Mouse (Mus musculus) midbrain, embryonic 16.5 days (tissue): ENCODE measurements at regions not wholly inside any gene's neighbourhood (a gene's known extent, or its start where the extent isn't known, plus 50 kb on each side); places are given as distances from the start of the nearest gene placed in this dataset.
"Not testable (repeated sequence)": the region's sequence is repeated elsewhere in the genome, so short reads cannot be mapped to it uniquely, and the experiment has no call there.

Experiments used
- ATAC-seq: fragments of 200-750 bp; cut with Nextera tagmentation; 2 replicates; pipeline ENCODE4 v1.8.0; 2017; ENCODE audit warnings: moderate TSS enrichment
- H3K27ac ChIP-seq: fragments of 300-500 bp; sonication (generic); 2 replicates; pipeline ENCODE4 v1.5.1; 2014; ENCODE audit warnings: mild to moderate bottlenecking, low read length, mixed read lengths
- H3K27me3 ChIP-seq: fragments of 300-500 bp; sonication (generic); 2 replicates; pipeline ENCODE4 v1.6.1; 2014; ENCODE audit warnings: low read depth, low read length, mixed read lengths; ENCODE audit not compliant: control insufficient read depth, insufficient read depth
- H3K36me3 ChIP-seq: fragments of 300-500 bp; sonication (generic); 2 replicates; pipeline ENCODE4 v1.6.1; 2014; ENCODE audit warnings: mild to moderate bottlenecking, low read length, moderate library complexity, mixed read lengths; ENCODE audit not compliant: control insufficient read depth, insufficient read depth
- H3K4me1 ChIP-seq: fragments of 300-500 bp; sonication (generic); 2 replicates; pipeline ENCODE4 v1.6.1; 2014; ENCODE audit warnings: mild to moderate bottlenecking, low read length, mixed read lengths; ENCODE audit not compliant: control insufficient read depth, insufficient read depth
- H3K4me2 ChIP-seq: fragments of 300-500 bp; sonication (generic); 2 replicates; pipeline ENCODE4 v1.6.1; 2014; ENCODE audit warnings: mild to moderate bottlenecking, low read length, mixed read lengths
- H3K4me3 ChIP-seq: fragments of 300-500 bp; sonication (generic); 2 replicates; pipeline ENCODE4 v1.5.1; 2014; ENCODE audit warnings: low read depth, mild to moderate bottlenecking, low read length, moderate library complexity, mixed read lengths
- H3K9ac ChIP-seq: fragments of 300-500 bp; sonication (generic); 2 replicates; pipeline ENCODE4 v1.6.1; 2014; ENCODE audit warnings: low read depth, low read length, mixed read lengths
- H3K9me3 ChIP-seq: fragments of 300-500 bp; sonication (generic); replicated peaks from 2 replicates; pipeline ENCODE4 v1.6.1; 2014; ENCODE audit warnings: mild to moderate bottlenecking, low read length, mixed read lengths; ENCODE audit not compliant: control insufficient read depth, poor library complexity, severe bottlenecking
- WGBS: fragments of 180-500 bp; shearing (Covaris S2); extraction: QIAGEN DNeasy Blood & Tissue Kit; methylation state at CpG from one replicate; pipeline ENCODE4 v1.1.7; 2014; 5-methylcytosine and 5-hydroxymethylcytosine counted together

DNA sequence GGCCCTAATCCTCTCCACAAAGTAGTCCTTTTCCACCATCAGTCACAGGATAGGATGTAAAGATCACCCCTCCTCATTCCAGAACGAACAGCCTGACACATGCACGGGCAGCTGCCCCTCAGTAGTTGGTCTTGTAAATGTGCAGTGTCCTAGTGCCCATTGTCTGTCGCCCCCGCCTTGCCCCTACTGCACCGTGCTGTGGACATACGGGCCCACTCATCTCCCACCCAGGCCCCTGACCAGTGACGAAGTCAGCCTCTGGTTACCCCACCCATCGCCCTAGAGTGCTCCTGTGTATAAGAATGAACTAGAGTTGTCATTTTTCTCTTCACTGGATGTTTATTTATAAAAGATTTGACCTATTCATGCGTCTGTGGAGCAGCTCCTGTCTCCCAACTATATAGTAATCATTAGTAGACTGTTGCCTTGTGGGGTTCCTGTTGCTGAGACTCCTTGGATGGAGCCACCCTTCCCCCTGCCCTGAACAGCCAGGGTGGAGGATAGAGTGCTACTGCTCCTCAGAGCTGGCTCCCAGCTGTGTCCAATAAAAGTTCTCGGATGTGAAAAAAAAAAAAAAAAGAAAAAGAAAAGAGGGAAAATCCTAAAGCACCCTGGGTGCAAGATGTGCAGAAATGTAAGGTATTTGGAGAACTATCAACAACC, 64.0 kb upstream of the Trim24 start:
- not testable (repeated sequence) for H3K4me1 ChIP-seq, H3K4me2 ChIP-seq, H3K27me3 ChIP-seq, H3K9ac ChIP-seq, H3K27ac ChIP-seq, H3K36me3 ChIP-seq, H3K9me3 ChIP-seq, H3K4me3 ChIP-seq
- ATAC-seq: peak; percentile 76
- 81% methylated on average over 1 of the region's 10 CpGs for WGBS

- not testable (repeated sequence) for H3K9ac ChIP-seq, H3K4me1 ChIP-seq, H3K4me2 ChIP-seq, H3K36me3 ChIP-seq, H3K27me3 ChIP-seq, H3K27ac ChIP-seq, H3K9me3 ChIP-seq, ATAC-seq, H3K4me3 ChIP-seq
- 63% methylated on average over 2 of the region's 2 CpGs for WGBS
Observed at GRCm38 (mm10) chr6:37815218-37815617, 55.4 kb upstream of the Trim24 start.
